Mouse (Mus musculus) spleen, adult 2 months (tissue): ENCODE results near the gene Sbk1.

Source experiments
- CTCF ChIP-seq: fragments of 200-500 bp; IDR thresholded peaks from 2 replicates; pipeline ENCODE4 v1.5.1; 2011; ENCODE audit warnings: mild to moderate bottlenecking, inconsistent platforms; ENCODE audit not compliant: insufficient read depth, insufficient read length, insufficient replicate concordance; ENCODE audit errors: extremely low read depth
- POLR2A ChIP-seq: fragments of 200-500 bp; IDR thresholded peaks from 2 replicates; pipeline ENCODE4 v1.6.1; 2011; ENCODE audit warnings: low read depth, low read length, inconsistent platforms

- no peak for TF ChIP-seq CTCF
- no peak for TF ChIP-seq POLR2A
Measured at GRCm38 (mm10) chr7:126297579-126298460, 25.4 kb downstream of the Sbk1 start.
